Mouse (Mus musculus) forebrain, embryonic 14.5 days (tissue): ENCODE measurements around the gene BC034090. TPM values are rescaled to one million over a fixed set of nuclear protein-coding genes. Genes with fewer than 3 reads are reported as not detected.

ENCODE experiments used
- ATAC-seq: fragments of 200-750 bp; cut with Nextera tagmentation; 2 replicates; pipeline ENCODE4 v1.8.0; 2017; ENCODE audit warnings: mild to moderate bottlenecking, moderate library complexity
- DNase-seq: peaks from one replicate; pipeline ENCODE4 v3.0.0-alpha.2; 2015; ENCODE audit warnings: low spot score
- H3K27ac ChIP-seq: fragments of 300-500 bp; sonication (generic); 2 replicates; pipeline ENCODE4 v1.5.1; 2014; ENCODE audit warnings: low read depth, mild to moderate bottlenecking, control low read depth, low read length, moderate library complexity
- H3K27me3 ChIP-seq: fragments of 300-500 bp; sonication (generic); replicated peaks from 2 replicates; pipeline ENCODE4 v1.6.1; 2014; ENCODE audit warnings: low read length, control low read depth, mixed read lengths; ENCODE audit not compliant: control insufficient read depth, insufficient read depth
- H3K36me3 ChIP-seq: fragments of 300-500 bp; sonication (generic); 2 replicates; pipeline ENCODE4 v1.6.1; 2014; ENCODE audit warnings: low read length, control low read depth; ENCODE audit not compliant: control insufficient read depth, insufficient read depth
- H3K4me1 ChIP-seq: fragments of 300-500 bp; sonication (generic); 2 replicates; pipeline ENCODE4 v1.6.1; 2014; ENCODE audit warnings: antibody characterized with exemption, low read length, control low read depth; ENCODE audit not compliant: control insufficient read depth, insufficient read depth
- H3K4me2 ChIP-seq: fragments of 300-500 bp; sonication (generic); 2 replicates; pipeline ENCODE4 v1.6.1; 2014; ENCODE audit warnings: mild to moderate bottlenecking, control low read depth, low read length
- H3K4me3 ChIP-seq: fragments of 300-500 bp; sonication (generic); 2 replicates; pipeline ENCODE4 v1.5.1; 2014; ENCODE audit warnings: low read depth, low read length, control low read depth
- H3K9ac ChIP-seq: fragments of 300-500 bp; sonication (generic); 2 replicates; pipeline ENCODE4 v1.6.1; 2014; ENCODE audit warnings: mild to moderate bottlenecking, low read length, control low read depth, moderate library complexity
- H3K9me3 ChIP-seq: fragments of 300-500 bp; sonication (generic); replicated peaks from 2 replicates; pipeline ENCODE4 v1.6.1; 2016; ENCODE audit warnings: low read length, control low read depth, mixed read lengths; ENCODE audit not compliant: control insufficient read depth
- WGBS: fragments of 180-500 bp; shearing (Covaris S2); extraction: QIAGEN DNeasy Blood & Tissue Kit; methylation state at CpG from one replicate; pipeline ENCODE4 v1.1.7; 2014; 5-methylcytosine and 5-hydroxymethylcytosine counted together
- polyA plus RNA-seq: library from polyadenylated mRNA; unstranded; fragments of >200 nt; fragmentation: Nextera tagmentation; extraction: Ambion mirVana; gene quantifications from 2 replicates; pipeline ENCODE4 v1.2.1, GENCODE M21; 2014

The BC034090 gene
- 2.4 TPM in 2 replicates for polyA plus RNA-seq

- peaks cover 4% of the 10 kb centered on the region; the same call in 1 of the 2 replicates for H3K27me3 ChIP-seq
- H3K27ac ChIP-seq, result peak within 1 kb of the TSS; percentile 44; the same call in 1 of the 2 replicates
- DNase-seq, result peak; percentile 48
These were observed at the start of gene BC034090 for GRCm38 (mm10) chr1:155243797-155244770. Gene BC034090, minus strand, starts transcription at chr1:155244444.

GRCm38 (mm10) chr1:155293446-155293845 is 49.2 kb upstream of the BC034090 start:
- H3K27me3 ChIP-seq, result no peaks in the 10 kb centered on the region
- ATAC-seq (peak; percentile 87), DNase-seq (peak; percentile 93)
- H3K9me3 ChIP-seq, result no peaks in the 10 kb centered on the region
- no peak overlapping the region for H3K27ac ChIP-seq
- H3K4me3 ChIP-seq, result no peak overlapping the region
- H3K36me3 ChIP-seq, result peaks cover 23% of the 10 kb centered on the region
- 8% methylated on average over 3 of the region's 3 CpGs for WGBS
- H3K4me1 ChIP-seq, result no peaks in the 10 kb centered on the region
- H3K4me2 ChIP-seq, result no peak overlapping the region
- H3K9ac ChIP-seq, result no peak overlapping the region

More at GRCm38 (mm10) chr1:155243797-155244770, at the start of gene BC034090:
- Histone ChIP-seq H3K9me3 (no peaks in the 10 kb centered on the region), H3K4me3 (peak within 1 kb of the TSS; percentile 43), H3K4me2 (peak within 1 kb of the TSS; percentile 89), H3K9ac (peak within 1 kb of the TSS; percentile 74), H3K4me1 (peaks cover 7% of the 10 kb centered on the region; the same call in 1 of the 2 replicates), H3K36me3 (no peaks in the 10 kb centered on the region)
- WGBS, result 4% methylated on average over 61 of the region's 85 CpGs
- peak; percentile 66 for ATAC-seq

GRCm38 (mm10) chr1:155289411-155289810 is 45.2 kb upstream of the BC034090 start:
- no peak overlapping the region for H3K4me2 ChIP-seq
- no peak overlapping the region for H3K27ac ChIP-seq
- no peaks in the 10 kb centered on the region for H3K27me3 ChIP-seq
- WGBS, result 100% methylated on average over 1 of the region's 1 CpGs
- no peak overlapping the region for H3K4me3 ChIP-seq
- no peaks in the 10 kb centered on the region for H3K4me1 ChIP-seq
- H3K9me3 ChIP-seq, result no peaks in the 10 kb centered on the region
- H3K9ac ChIP-seq, result no peak overlapping the region
- DNase-seq, result no peak
- no peak for ATAC-seq
- peaks cover 50% of the 10 kb centered on the region for H3K36me3 ChIP-seq

GRCm38 (mm10) chr1:155288033-155288432 is 43.8 kb upstream of the BC034090 start:
- WGBS, result 88% methylated on average over 3 of the region's 3 CpGs
- Histone ChIP-seq H3K4me3 (no peak overlapping the region), H3K36me3 (peaks cover 57% of the 10 kb centered on the region), H3K27me3 (no peaks in the 10 kb centered on the region), H3K4me1 (no peaks in the 10 kb centered on the region), H3K27ac (no peak overlapping the region), H3K4me2 (no peak overlapping the region), H3K9me3 (no peaks in the 10 kb centered on the region), H3K9ac (no peak overlapping the region)
- DNase-seq, result no peak
- no peak for ATAC-seq

- Histone ChIP-seq H3K27ac (no peak overlapping the region), H3K4me2 (no peak overlapping the region), H3K9me3 (no peaks in the 10 kb centered on the region), H3K4me1 (no peaks in the 10 kb centered on the region), H3K9ac (no peak overlapping the region), H3K36me3 (peaks cover 71% of the 10 kb centered on the region), H3K27me3 (no peaks in the 10 kb centered on the region), H3K4me3 (no peak overlapping the region)
- WGBS, result 92% methylated on average over 7 of the region's 7 CpGs
- ATAC-seq, result no peak
- no peak for DNase-seq
These were observed 39.6 kb upstream of the BC034090 start for GRCm38 (mm10) chr1:155283808-155284207.

- H3K27ac ChIP-seq, result no peak overlapping the region
- ATAC-seq, result peak; percentile 86
- WGBS, result 57% methylated on average over 18 of the region's 18 CpGs
These were observed 37.0 kb upstream of the BC034090 start for GRCm38 (mm10) chr1:155281003-155281793.

GRCm38 (mm10) chr1:155280306-155280705 is 36.1 kb upstream of the BC034090 start:
- 86% methylated on average over 10 of the region's 10 CpGs for WGBS
- no peaks in the 10 kb centered on the region for H3K9me3 ChIP-seq
- no peaks in the 10 kb centered on the region for H3K27me3 ChIP-seq
- DNase-seq (no peak), ATAC-seq (no peak)
- peaks cover 49% of the 10 kb centered on the region for H3K36me3 ChIP-seq
- no peak overlapping the region for H3K4me3 ChIP-seq
- H3K4me1 ChIP-seq, result no peaks in the 10 kb centered on the region
- no peak overlapping the region for H3K4me2 ChIP-seq
- no peak overlapping the region for H3K27ac ChIP-seq
- no peak overlapping the region for H3K9ac ChIP-seq

More at GRCm38 (mm10) chr1:155281003-155281793, 37.0 kb upstream of the BC034090 start:
- peaks cover 56% of the 10 kb centered on the region for H3K36me3 ChIP-seq
- no peak overlapping the region for H3K4me2 ChIP-seq
- H3K9ac ChIP-seq, result no peak overlapping the region; the same call in 1 of the 2 replicates
- H3K9me3 ChIP-seq, result no peaks in the 10 kb centered on the region
- no peak overlapping the region for H3K4me3 ChIP-seq
- no peaks in the 10 kb centered on the region for H3K27me3 ChIP-seq
- H3K4me1 ChIP-seq, result no peaks in the 10 kb centered on the region
- DNase-seq, result peak; percentile 93

GRCm38 (mm10) chr1:155276381-155277033 is 32.3 kb upstream of the BC034090 start:
- no peak overlapping the region for H3K27ac ChIP-seq
- H3K4me2 ChIP-seq, result no peak overlapping the region
- no peaks in the 10 kb centered on the region for H3K27me3 ChIP-seq
- peaks cover 30% of the 10 kb centered on the region; the same call in 1 of the 2 replicates for H3K36me3 ChIP-seq
- no peak for DNase-seq
- ATAC-seq, result no peak
- no peak overlapping the region for H3K4me3 ChIP-seq
- 84% methylated on average over 13 of the region's 13 CpGs for WGBS
- H3K4me1 ChIP-seq, result no peaks in the 10 kb centered on the region
- H3K9ac ChIP-seq, result no peak overlapping the region
- no peaks in the 10 kb centered on the region for H3K9me3 ChIP-seq
